Mouse (Mus musculus) erythroblast, embryonic 14.5 days (primary cell): ENCODE data around the gene Thbs3.

Experiments
- GATA1 ChIP-seq: IDR thresholded peaks from 2 replicates; pipeline ENCODE4 v1.6.1; 2012; ENCODE audit warnings: low read length, inconsistent platforms, mixed read lengths
- TAL1 ChIP-seq: IDR thresholded peaks from 3 replicates; pipeline ENCODE4 v1.6.1; 2012; ENCODE audit warnings: low read length, inconsistent platforms, mixed read lengths

DNA sequence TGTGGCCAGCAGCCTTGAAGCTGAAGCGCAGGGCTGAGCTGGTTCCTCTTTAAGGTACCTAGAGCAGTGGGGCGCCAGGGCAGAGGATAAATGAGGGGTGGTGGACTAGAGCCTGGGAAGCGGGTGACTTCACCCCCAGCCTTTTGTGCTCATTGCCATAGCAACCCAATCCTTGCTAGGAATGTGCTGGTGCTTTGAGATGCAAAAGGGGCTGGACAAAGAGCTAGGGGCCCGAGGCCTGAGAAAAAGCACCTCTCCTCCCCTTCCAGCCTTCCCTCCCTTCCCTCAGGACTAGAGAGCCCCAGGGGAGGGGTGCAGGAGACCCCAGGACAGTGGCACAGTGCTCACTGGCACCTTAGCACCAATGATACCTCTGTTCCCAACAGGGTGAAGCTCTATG is 10.9 kb downstream of the Thbs3 start:
- TF ChIP-seq GATA1 (no peak), TAL1 (no peak)
